Mouse (Mus musculus) liver, postnatal 0 days (tissue): Measurements from ENCODE around the gene Smg6.

ENCODE experiments used
- CTCF ChIP-seq: sonication (generic); IDR thresholded peaks from 2 replicates; pipeline ENCODE4 v1.5.1; 2016; ENCODE audit warnings: antibody characterized with exemption, low read depth
- EP300 ChIP-seq: IDR thresholded peaks from 2 replicates; pipeline ENCODE4 v1.6.1; 2016; ENCODE audit warnings: antibody characterized with exemption, low read depth, mild to moderate bottlenecking

DNA sequence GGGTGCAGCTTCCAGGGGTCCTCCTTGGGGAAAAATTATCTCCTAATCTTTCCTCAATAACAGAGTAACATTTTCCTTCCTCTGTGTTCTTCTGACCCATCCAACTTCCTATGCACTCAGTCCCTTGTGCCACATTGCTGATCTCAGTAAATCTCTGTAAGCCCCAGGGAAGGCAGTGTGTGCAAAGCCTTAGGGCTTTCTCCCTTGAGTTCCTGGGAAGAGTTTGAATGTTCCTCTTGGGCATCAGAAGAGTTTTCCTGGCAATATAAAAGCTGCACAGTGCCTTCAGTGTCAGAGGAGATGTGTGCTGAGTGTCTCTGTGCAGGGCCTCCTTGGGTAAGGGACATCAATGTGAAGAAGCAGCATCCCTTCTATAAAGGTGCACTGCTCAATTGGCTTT is 56.6 kb downstream of the Smg6 start:
- TF ChIP-seq CTCF: no peak
- TF ChIP-seq EP300: no peak
